Mouse (Mus musculus) mouse embryonic stem cell (cell line): ENCODE measurements around the gene Pnmal1.

Experiments used
- in situ Hi-C, 2 experiments: fragments of 300-500 bp; cut with MboI; formaldehyde crosslinking; loops; 1 replicate in 1 of 2; 3 replicates in 1 of 2; pipeline ENCODE4 v1.14.3; 2019 to 2020; ENCODE audit warnings: low sequenced_read_pairs in 2 of 2, low pct_unique_long_range_greater_than_20kb in 1 of 2, mixed read lengths in 1 of 2; ENCODE audit not compliant: unreplicated experiment in 1 of 2

Gene Pnmal1

DNA sequence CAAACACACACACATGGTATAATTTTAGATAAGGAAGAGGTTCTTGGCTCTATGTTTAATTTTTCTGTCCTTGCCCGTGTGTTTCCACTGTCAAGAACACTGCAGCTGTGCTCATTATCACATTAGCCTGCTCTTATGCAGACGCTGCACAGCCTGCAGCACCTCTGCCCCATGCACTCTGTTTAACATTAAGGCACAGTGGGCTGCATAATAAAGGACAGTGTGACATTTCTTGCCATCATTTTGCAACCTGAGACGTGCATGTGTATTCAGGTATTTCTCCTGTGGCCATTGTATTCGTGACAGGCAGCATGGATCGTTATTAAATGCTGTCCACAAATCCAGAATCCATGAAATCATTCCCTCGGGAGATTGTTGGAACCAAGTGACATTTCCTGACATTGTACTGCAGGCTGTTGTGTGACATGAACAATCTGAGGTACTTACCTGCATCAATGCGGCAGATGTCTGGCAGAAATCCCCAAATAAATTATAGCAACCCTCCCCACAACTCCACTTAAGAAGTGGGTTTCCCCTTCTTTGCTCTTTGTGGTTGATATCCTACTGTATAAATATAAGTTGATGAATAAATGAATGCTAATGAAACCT lies 28.2 kb downstream of the Pnmal1 start:
- in situ Hi-C loops, result no loop called here

- in situ Hi-C loops, result no loop called here
These were observed 28.9 kb downstream of the Pnmal1 start for GRCm38 (mm10) chr7:16988405-16988804.

- in situ Hi-C loops, result no loop called here
These were observed 30.7 kb downstream of the Pnmal1 start for GRCm38 (mm10) chr7:16990006-16990744.

DNA sequence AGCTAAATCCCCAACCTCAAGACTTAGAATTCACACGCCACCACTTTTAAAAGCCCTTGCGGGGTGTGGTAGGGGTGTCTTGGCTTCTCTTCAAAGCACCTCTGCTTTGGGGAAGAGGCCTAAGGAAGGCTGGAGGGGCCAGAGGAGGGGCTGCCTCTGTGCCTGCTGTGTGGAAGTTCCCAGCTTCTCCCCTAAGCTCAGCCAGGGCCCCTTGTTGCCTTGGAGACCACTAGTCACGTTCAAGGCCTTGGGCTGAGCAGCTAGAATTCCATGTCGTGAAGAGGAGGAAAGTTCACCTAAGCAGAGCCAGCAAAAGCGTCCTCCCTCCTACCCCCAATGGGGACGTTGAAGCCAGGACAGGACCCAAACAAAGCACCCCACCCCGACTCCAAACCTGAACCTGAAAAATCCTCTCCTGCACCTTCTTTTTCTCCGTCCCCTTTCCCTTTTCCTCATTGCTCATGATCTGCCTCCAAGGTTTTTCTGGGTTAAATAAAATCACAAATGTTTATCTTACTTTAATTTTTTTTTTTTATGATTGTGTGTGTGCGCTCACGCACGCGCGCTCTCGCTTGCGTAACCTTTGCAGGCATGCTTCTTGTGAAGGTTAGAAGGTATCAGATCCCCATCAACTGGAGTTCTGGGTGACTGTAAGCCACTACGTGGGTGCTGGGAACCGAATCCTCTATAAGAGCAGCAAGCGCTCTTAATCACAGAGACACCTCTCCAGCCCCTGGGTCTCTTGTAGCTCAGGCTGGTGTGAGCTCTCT lies 32.4 kb downstream of the Pnmal1 start:
- in situ Hi-C loops, result no loop called here

DNA sequence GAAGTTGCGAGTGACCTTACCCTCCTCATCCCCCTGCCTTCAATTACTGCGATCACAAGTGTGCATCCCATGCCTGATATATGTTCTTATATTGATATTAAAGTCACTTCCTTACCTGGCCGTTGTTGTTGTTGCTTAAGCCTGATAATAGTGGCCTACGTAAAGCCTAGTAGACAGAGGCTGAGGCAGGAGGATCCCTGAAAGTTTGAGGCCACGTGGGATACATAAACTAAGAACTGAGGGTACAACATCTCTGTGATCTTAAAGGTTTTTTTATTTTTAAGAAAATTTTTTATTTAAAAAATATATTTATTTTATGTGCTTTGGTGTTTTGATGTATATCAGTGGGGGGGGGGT lies 33.0 kb downstream of the Pnmal1 start, which contains the start of gene Ccdc8:
Gene Ccdc8, plus strand, starts transcription at position 258 of the 357 bp plus-strand sequence.
- in situ Hi-C loops, result no loop called here

DNA sequence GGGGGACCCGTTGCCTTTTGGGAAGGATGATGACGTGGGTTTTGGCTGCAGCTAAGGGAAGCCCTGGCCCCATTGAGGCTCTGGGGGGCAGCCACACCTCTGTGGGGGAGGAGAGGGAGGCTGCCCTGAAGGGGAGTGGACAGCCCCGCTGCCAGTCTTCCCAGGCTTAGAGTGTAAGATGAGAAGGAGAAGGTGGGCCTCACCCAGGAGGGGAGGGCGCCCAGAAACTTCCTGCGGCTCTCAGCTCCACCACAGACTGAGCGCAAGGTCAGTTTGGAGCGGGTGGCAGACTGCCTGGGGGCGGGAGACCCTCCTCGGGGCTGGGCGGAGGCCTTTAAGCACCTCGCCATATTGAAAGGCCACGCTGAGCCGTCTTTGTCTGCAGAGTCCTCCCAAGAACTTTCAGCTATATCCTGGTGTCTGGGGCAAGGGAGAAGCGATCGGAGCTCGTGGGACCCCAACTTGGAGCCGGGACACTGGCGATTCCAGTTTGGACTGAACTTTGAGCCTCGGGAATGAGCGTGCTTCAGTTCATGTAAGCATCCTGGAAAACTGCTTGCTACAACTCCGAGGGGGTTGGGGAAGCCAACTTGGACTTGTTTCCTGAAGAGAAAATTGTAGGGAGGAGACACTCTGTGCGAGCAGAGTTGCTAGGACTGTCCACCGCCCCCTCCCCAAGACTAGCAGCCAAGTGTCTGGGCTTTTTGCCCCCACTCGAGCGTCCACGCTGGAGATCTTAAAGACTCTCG lies 34.3 kb downstream of the Pnmal1 start:
- in situ Hi-C loops, result no loop called here

DNA sequence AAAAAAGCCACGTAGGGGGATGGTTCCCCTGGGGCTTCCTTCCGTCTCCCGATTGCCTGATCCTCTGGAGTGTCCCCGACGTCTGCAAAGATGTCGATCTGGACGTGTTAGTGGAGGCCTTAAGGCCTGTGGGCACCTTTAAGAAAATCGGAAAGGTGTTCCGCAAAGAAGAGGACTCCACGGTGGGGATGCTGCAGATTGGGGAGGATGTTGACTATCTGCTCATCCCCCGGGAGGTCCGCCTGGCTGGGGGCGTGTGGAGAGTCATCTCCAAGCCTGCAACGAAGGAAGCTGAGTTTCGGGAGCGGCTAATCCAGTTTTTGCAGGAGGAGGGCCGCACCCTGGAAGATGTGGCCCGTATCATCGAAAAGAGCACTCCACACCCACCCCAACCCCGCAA lies 34.9 kb downstream of the Pnmal1 start:
- in situ Hi-C loops, result no loop called here

- in situ Hi-C loops, result loop anchor here (5.0 kb wide), 1 partner anchor 43 kb away; no protein-coding TSS in a partner anchor
These were observed 35.9 kb downstream of the Pnmal1 start for GRCm38 (mm10) chr7:16995345-16995744.

- in situ Hi-C loops, result loop anchor here (5.0 kb wide), 1 partner anchor 47 kb away; no protein-coding TSS in a partner anchor
These were observed 39.8 kb downstream of the Pnmal1 start for GRCm38 (mm10) chr7:16999233-16999632.

DNA sequence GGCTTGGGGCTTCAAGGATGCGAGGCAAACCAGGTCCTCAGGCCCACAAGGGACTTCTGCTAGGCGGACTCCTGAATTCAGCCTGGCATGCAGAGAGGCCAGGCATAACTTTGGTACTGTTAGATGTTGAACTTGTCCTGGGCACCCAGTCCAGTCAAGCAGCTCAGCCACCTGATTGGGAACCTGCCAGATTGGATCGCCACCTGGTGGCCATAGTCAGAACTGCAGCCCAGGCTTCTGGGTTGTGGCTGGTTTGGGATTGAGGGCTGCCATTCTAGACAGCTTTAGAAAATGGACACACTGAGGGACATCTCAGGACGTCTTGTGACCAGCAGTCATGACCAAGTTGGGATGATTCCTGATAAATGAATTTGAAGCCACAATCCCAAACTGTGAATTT lies 40.2 kb downstream of the Pnmal1 start:
- in situ Hi-C loops, result loop anchor here (5.0 kb wide), 1 partner anchor 47 kb away; no protein-coding TSS in a partner anchor

DNA sequence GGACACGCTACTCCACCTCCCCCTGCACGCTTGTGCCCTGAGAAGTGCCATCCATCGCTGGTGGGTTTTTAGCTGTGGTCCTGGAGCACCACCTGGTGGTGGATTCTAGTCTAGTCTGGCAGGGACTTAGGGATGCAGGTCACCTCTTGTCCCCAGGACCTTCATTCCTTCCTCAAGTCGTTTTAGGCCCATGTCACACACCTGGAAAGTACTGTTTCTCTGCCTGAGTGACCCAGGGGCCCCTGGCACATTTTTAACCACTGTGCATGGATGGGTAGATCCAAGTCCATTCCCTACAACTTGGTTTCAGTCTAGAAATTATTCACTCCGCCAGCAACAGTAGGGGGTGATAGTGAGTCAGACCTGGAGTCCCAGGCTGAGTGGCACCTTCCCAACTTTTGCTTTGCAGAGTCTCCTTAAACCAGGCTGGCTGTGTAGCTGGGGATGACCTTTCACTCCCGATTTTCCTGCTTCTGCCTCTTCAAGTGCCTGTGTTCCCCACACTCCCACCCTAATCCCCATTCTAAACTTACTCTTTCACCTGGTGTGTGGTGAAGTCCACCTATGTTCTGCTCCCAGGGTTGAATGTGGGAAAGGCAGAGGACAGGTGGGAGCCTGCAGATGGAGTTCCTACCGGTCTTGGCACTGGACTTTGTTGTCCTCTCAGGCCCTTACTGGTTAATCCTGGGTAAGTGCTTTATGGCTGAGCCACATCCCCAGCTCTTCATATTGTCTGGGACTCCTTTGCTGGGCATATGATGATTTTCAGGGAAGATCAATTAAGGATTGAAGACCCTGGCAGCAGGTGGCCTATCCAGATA lies 43.1 kb downstream of the Pnmal1 start:
- in situ Hi-C loops, result no loop called here

- in situ Hi-C loops, result no loop called here
These were observed 43.9 kb downstream of the Pnmal1 start for GRCm38 (mm10) chr7:17003230-17003960.

- in situ Hi-C loops, result no loop called here
These were observed 45.2 kb downstream of the Pnmal1 start for GRCm38 (mm10) chr7:17004716-17005115.

DNA sequence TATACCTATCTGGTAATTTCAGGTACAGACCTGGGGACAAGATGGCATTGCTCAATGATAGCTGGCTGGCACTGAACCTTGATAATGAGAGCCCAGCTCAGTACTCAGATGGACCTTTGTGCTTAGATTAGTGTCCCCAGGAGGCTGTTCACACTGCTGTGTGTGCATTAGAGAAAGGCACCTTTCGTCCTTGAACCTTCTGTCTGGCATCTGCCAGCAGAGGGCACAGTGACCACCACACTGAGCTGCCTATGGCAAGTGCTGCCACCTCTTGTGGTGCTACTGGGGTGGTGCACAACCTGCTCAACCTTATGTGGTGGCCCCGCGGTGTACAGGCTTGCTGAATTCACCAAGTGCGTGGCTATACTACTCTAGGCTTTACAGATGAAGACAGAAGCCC lies 47.8 kb downstream of the Pnmal1 start:
- in situ Hi-C loops, result no loop called here

DNA sequence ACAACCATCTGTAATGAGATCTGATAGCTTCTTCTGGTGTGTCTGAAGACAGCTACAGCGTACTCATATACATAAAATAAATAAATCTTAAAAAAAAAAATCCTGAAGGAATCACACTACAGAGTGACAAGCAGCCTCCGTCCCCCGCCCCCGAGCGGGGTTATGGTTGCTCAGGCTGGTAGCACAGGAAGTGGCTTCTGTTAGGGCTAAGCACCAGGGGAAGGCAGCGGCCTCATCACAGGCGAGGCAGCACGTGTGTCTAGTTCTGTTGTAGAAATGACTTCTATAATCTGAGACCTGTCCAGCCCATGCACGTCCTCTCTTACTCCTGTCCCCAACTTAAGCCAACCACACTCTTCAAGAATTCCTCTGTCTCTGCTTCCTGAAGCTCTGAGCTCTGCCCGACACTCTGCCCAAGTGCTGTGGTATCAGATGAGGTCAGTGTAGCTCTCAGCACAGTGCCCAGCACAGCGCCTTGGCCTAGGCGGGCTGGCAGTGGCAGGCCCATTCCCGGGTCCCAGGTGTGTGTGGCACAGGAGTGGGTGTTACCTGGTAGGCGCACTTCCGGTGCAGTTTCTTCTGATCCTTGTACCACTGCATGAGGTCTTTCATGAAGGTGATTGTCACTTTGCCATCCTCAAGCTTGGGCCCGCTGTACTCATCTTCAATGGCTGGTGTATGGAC lies 50.0 kb downstream of the Pnmal1 start:
- in situ Hi-C loops, result no loop called here

GRCm38 (mm10) chr7:17010010-17010347 lies 50.5 kb downstream of the Pnmal1 start:
- in situ Hi-C loops, result no loop called here
